Mouse (Mus musculus): ENCODE data around the gene Med11. TPM values are rescaled to one million over a fixed set of nuclear protein-coding genes. Genes with fewer than 3 reads are reported as not detected.
"Not testable (repeated sequence)": the region's sequence is repeated elsewhere in the genome, so short reads cannot be mapped to it uniquely, and the experiment has no call there.

The Med11 gene
- polyA plus RNA-seq (2015; fragmentation: Nextera tagmentation; extraction: Ambion mirVana): 17.2 and 19.1 TPM in 2 replicates

GRCm38 (mm10) chr11:70451797-70452498 is at the start of gene Med11:
Gene Med11, plus strand, starts transcription at chr11:70451919.
- Histone ChIP-seq H3K27ac (peak within 1 kb of the TSS; percentile 87), H3K36me3 (peaks cover 4% of the 10 kb centered on the region), H3K9me3 (replicated peaks) (no peaks in the 10 kb centered on the region), H3K4me3 (replicated peaks) (peak within 1 kb of the TSS; percentile 69), H3K4me1 (replicated peaks) (peaks cover 25% of the 10 kb centered on the region), H3K4me2 (peak within 1 kb of the TSS; percentile 84), H3K9ac (peak within 1 kb of the TSS; percentile 77), H3K27me3 (no peaks in the 10 kb centered on the region)
- peak; percentile 96 for DNase-seq
- peak; percentile 96 for ATAC-seq (ENCODE audit: low read depth)
- under 1% methylated on average over 46 of the region's 46 CpGs for WGBS (ENCODE audit: insufficient replicate concordance)

- no peak overlapping the region for H3K4me2 ChIP-seq
- no peak overlapping the region for H3K27ac ChIP-seq
- no peak overlapping the region for H3K9ac ChIP-seq
- H3K27me3 ChIP-seq: no peaks in the 10 kb centered on the region
- H3K4me3 ChIP-seq (replicated peaks): no peak overlapping the region
- DNase-seq (no peak), ATAC-seq (ENCODE audit: low read depth) (no peak)
- no peaks in the 10 kb centered on the region for H3K9me3 ChIP-seq (replicated peaks)
- WGBS (ENCODE audit: insufficient replicate concordance): 73% methylated on average over 2 of the region's 2 CpGs
- peaks cover 25% of the 10 kb centered on the region for H3K4me1 ChIP-seq (replicated peaks)
- H3K36me3 ChIP-seq: peaks cover 83% of the 10 kb centered on the region
Observed at GRCm38 (mm10) chr11:70403598-70403997, 48.1 kb upstream of the Med11 start.

DNA sequence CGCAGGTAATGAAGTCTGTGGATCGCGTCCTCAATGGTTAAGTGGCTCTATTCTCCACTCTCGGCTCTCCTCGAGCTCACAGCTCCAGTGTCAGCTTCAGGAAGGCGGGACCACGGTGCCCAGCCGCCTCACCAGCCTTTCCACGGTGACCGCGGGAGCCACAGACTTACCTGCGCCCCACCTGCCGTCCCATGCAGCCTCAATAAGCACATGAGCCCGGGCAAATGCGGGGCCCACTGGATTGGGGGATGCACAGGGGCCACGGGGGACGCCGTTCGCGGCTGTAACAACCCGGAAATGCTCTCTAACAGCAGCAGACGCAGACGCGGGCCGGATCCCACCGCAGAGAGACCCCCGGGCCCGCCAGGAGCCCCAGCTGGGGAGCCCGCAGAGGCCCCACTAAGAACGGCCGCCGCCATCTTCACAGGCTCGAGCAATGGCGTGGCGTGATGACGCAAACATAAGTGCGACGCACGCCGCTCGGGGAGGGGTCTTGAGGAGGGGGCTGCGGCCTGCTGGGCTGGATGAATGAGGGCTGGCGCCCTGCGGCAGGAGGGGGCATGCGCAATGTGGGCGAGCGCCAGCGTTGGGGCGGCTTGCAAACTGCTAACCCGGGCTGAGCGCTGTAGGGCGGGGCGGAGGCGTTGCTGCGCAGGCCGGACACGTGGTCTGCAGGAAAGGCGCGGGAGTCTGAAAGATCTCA is 42.0 kb upstream of the Med11 start, which contains the start of gene Pelp1:
Gene Pelp1 (minus strand): TSS at position 438 of the 703 bp plus-strand sequence.
- Histone ChIP-seq H3K9ac (peak within 1 kb of the TSS; percentile 90), H3K27ac (peak within 1 kb of the TSS; percentile 76)
- WGBS (ENCODE audit: insufficient replicate concordance): under 1% methylated on average over 59 of the region's 59 CpGs

DNA sequence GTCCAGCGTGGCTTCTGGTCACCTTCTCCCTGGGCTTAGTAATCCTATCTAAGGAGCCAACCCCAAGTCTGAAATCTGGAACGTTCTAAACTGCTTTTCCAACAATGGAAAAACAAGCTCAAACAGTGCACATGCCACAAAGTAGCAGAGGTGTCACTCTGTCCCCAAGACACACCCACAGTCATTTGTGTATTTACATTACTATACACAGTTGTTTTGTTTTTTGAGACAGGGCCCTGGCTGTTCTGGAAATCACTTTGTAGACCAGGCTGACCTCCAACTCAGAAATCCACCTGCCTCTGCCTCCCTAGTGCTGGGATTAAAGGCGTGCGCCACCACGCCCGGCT is 41.4 kb upstream of the Med11 start:
- peak; percentile 29 for ATAC-seq (ENCODE audit: low read depth)
- peaks cover 24% of the 10 kb centered on the region for H3K36me3 ChIP-seq
- DNase-seq: no peak
- peak overlapping the region; percentile 85 for H3K4me3 ChIP-seq (replicated peaks)
- H3K27ac ChIP-seq: peak overlapping the region; percentile 76
- H3K27me3 ChIP-seq: no peaks in the 10 kb centered on the region
- H3K9ac ChIP-seq: peak overlapping the region; percentile 90
- peak overlapping the region; percentile 88 for H3K4me2 ChIP-seq
- 38% methylated on average over 6 of the region's 6 CpGs for WGBS (ENCODE audit: insufficient replicate concordance)
- no peaks in the 10 kb centered on the region for H3K9me3 ChIP-seq (replicated peaks)
- peaks cover 38% of the 10 kb centered on the region for H3K4me1 ChIP-seq (replicated peaks)

More for the DNA sequence above, 42.0 kb upstream of the Med11 start, which contains the start of gene Pelp1:
- H3K4me1 ChIP-seq (replicated peaks): peaks cover 39% of the 10 kb centered on the region
- H3K36me3 ChIP-seq: peaks cover 29% of the 10 kb centered on the region
- peak; percentile 81 for DNase-seq
- peak within 1 kb of the TSS; percentile 88 for H3K4me2 ChIP-seq
- no peaks in the 10 kb centered on the region for H3K9me3 ChIP-seq (replicated peaks)
- peak within 1 kb of the TSS; percentile 85 for H3K4me3 ChIP-seq (replicated peaks)
- no peaks in the 10 kb centered on the region for H3K27me3 ChIP-seq
- ATAC-seq (ENCODE audit: low read depth): peak; percentile 92

GRCm38 (mm10) chr11:70412591-70412990 is 39.1 kb upstream of the Med11 start:
- Histone ChIP-seq H3K4me1 (replicated peaks) (peaks cover 30% of the 10 kb centered on the region), H3K36me3 (peaks cover 2% of the 10 kb centered on the region; the same call in 1 of the 2 replicates), H3K4me2 (no peak overlapping the region), H3K9me3 (replicated peaks) (no peaks in the 10 kb centered on the region), H3K9ac (no peak overlapping the region), H3K27ac (no peak overlapping the region), H3K4me3 (replicated peaks) (no peak overlapping the region), H3K27me3 (no peaks in the 10 kb centered on the region)
- WGBS (ENCODE audit: insufficient replicate concordance): 68% methylated on average over 5 of the region's 5 CpGs
- DNase-seq (no peak), ATAC-seq (ENCODE audit: low read depth) (no peak)

DNA sequence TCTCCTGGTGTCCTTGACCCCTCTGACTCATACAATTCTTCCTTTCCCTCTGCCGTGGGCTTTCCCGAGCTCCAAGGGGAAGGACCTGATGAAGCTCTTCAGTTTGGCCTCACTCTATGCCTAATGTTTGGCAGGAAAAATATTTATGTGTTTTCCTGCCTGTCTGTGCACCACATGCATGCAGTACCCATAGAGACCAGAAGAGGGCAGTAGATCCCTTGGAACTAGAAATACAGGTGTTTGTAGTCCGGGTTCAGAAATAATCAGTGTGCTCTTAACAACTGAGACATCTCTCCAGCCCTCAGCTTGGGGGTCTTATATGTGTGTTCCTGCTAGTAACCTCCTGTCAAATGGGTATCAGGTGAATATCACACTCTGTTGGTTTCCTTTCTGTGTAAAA is 37.8 kb upstream of the Med11 start:
- no peak overlapping the region for H3K4me2 ChIP-seq
- WGBS (ENCODE audit: insufficient replicate concordance): 7% methylated on average over 3 of the region's 3 CpGs

GRCm38 (mm10) chr11:70418199-70418598 is 33.5 kb upstream of the Med11 start:
- H3K4me2 ChIP-seq: no peak overlapping the region

More for the DNA sequence above, 37.8 kb upstream of the Med11 start:
- Histone ChIP-seq H3K27me3 (no peaks in the 10 kb centered on the region), H3K4me3 (replicated peaks) (no peak overlapping the region), H3K4me1 (replicated peaks) (peaks cover 17% of the 10 kb centered on the region), H3K27ac (no peak overlapping the region), H3K9ac (no peak overlapping the region), H3K9me3 (replicated peaks) (no peaks in the 10 kb centered on the region), H3K36me3 (no peaks in the 10 kb centered on the region)
- peak; percentile 69 for DNase-seq
- ATAC-seq (ENCODE audit: low read depth): no peak

DNA sequence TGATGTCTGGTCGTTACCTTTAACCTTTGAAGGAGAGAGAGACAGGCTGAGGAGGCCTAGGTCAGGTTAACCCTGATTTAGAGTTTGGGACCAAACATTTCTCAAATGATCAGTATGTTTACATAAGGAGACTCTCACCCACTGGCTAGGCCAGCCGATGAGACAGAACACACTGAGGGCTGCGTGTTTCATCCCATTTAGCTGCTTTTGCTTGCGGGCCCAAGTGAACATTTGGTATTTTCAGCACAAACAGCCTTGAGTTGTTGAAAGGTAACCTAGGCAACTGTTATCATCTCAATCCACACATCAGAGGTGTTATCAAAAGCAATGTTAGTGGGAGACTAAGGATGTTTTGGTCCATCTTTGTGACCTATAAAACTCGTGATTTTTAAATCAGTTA is 32.2 kb upstream of the Med11 start:
- Histone ChIP-seq H3K36me3 (no peaks in the 10 kb centered on the region), H3K4me1 (replicated peaks) (no peaks in the 10 kb centered on the region), H3K9me3 (replicated peaks) (no peaks in the 10 kb centered on the region), H3K4me3 (replicated peaks) (no peak overlapping the region), H3K9ac (no peak overlapping the region), H3K4me2 (no peak overlapping the region), H3K27ac (no peak overlapping the region), H3K27me3 (no peaks in the 10 kb centered on the region)
- ATAC-seq (ENCODE audit: low read depth) (no peak), DNase-seq (no peak)
- WGBS (ENCODE audit: insufficient replicate concordance): 53% methylated on average over 5 of the region's 5 CpGs

More at GRCm38 (mm10) chr11:70418199-70418598, 33.5 kb upstream of the Med11 start:
- ATAC-seq (ENCODE audit: low read depth): no peak
- no peak overlapping the region for H3K27ac ChIP-seq
- no peak overlapping the region for H3K9ac ChIP-seq
- no peaks in the 10 kb centered on the region for H3K4me1 ChIP-seq (replicated peaks)
- no peak overlapping the region for H3K4me3 ChIP-seq (replicated peaks)
- no peaks in the 10 kb centered on the region for H3K36me3 ChIP-seq
- WGBS (ENCODE audit: insufficient replicate concordance): 46% methylated on average over 4 of the region's 4 CpGs
- DNase-seq: no peak
- H3K9me3 ChIP-seq (replicated peaks): no peaks in the 10 kb centered on the region
- no peaks in the 10 kb centered on the region for H3K27me3 ChIP-seq

GRCm38 (mm10) chr11:70426598-70426997 is 25.1 kb upstream of the Med11 start:
- not testable (repeated sequence) for H3K4me1 ChIP-seq (replicated peaks); H3K36me3 ChIP-seq; H3K9me3 ChIP-seq (replicated peaks); H3K27me3 ChIP-seq; H3K27ac ChIP-seq; ATAC-seq (ENCODE audit: low read depth); H3K4me3 ChIP-seq (replicated peaks); H3K4me2 ChIP-seq; DNase-seq; H3K9ac ChIP-seq
- WGBS (ENCODE audit: insufficient replicate concordance): 65% methylated on average over 6 of the region's 6 CpGs

DNA sequence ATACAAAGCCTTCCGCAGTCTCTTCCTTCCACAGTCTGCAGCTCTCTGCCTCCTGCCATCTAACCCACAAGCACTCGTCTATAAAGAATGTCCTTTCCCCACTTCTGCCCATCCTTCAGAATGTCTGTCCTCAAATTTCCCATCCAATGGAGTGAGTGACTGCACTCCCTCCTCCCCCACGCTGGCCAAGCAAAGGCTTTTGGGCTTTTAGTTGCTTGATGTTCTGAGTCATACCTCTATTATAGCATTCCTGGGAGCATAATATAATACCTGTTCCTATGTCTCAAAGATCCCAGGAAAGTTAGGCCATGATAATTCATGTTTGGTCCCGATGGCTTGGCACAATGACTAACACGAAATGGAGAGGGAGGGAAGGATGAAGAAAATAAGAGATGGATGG is 20.1 kb upstream of the Med11 start:
- ATAC-seq (ENCODE audit: low read depth): no peak
- no peaks in the 10 kb centered on the region for H3K9me3 ChIP-seq (replicated peaks)
- WGBS (ENCODE audit: insufficient replicate concordance): 45% methylated on average over 5 of the region's 5 CpGs
- peaks cover 51% of the 10 kb centered on the region for H3K4me1 ChIP-seq (replicated peaks)
- no peak for DNase-seq
- H3K9ac ChIP-seq: peak overlapping the region; percentile 87; the same call in 1 of the 2 replicates
- peak overlapping the region; percentile 99 for H3K4me2 ChIP-seq
- no peak overlapping the region for H3K27ac ChIP-seq
- no peaks in the 10 kb centered on the region for H3K27me3 ChIP-seq
- H3K4me3 ChIP-seq (replicated peaks): peak overlapping the region; percentile 77
- peaks cover 8% of the 10 kb centered on the region for H3K36me3 ChIP-seq

GRCm38 (mm10) chr11:70432048-70432894 is 19.4 kb upstream of the Med11 start, which contains the start of gene Arrb2:
Gene Arrb2, plus strand, starts transcription at chr11:70432635.
- H3K27me3 ChIP-seq: no peaks in the 10 kb centered on the region
- peak within 1 kb of the TSS; percentile 99 for H3K4me2 ChIP-seq
- H3K27ac ChIP-seq: peak within 1 kb of the TSS; percentile 87
- peak; percentile 99 for DNase-seq
- H3K4me3 ChIP-seq (replicated peaks): peak within 1 kb of the TSS; percentile 77
- peak within 1 kb of the TSS; percentile 87 for H3K9ac ChIP-seq
- no peaks in the 10 kb centered on the region for H3K9me3 ChIP-seq (replicated peaks)
- peaks cover 58% of the 10 kb centered on the region for H3K4me1 ChIP-seq (replicated peaks)
- WGBS (ENCODE audit: insufficient replicate concordance): under 1% methylated on average over 69 of the region's 75 CpGs
- ATAC-seq (ENCODE audit: low read depth): peak; percentile 94
- peaks cover 15% of the 10 kb centered on the region for H3K36me3 ChIP-seq

Measured in liver, embryonic 13.5 days (tissue).